Mouse (Mus musculus) neural tube, embryonic 15.5 days (tissue): ENCODE measurements around the gene Teddm1a. TPM values are rescaled to one million over a fixed set of nuclear protein-coding genes. Genes with fewer than 3 reads are reported as not detected.

ENCODE experiments used
- ATAC-seq: fragments of 200-750 bp; cut with Nextera tagmentation; 2 replicates; pipeline ENCODE4 v1.8.0; 2017; ENCODE audit warnings: mild to moderate bottlenecking, moderate TSS enrichment, moderate library complexity; ENCODE audit not compliant: low FRiP score
- H3K27ac ChIP-seq: fragments of 300-500 bp; sonication (generic); replicated peaks from 2 replicates; pipeline ENCODE4 v1.5.1; 2015; ENCODE audit warnings: mild to moderate bottlenecking, inconsistent platforms
- H3K27me3 ChIP-seq: fragments of 300-500 bp; sonication (generic); replicated peaks from 2 replicates; pipeline ENCODE4 v1.6.1; 2015; ENCODE audit warnings: inconsistent platforms
- H3K36me3 ChIP-seq: fragments of 300-500 bp; sonication (generic); 2 replicates; pipeline ENCODE4 v1.6.1; 2015; ENCODE audit warnings: inconsistent platforms
- H3K4me1 ChIP-seq: fragments of 300-500 bp; sonication (generic); 2 replicates; pipeline ENCODE4 v1.6.1; 2015; ENCODE audit warnings: inconsistent platforms
- H3K4me2 ChIP-seq: fragments of 300-500 bp; sonication (generic); 2 replicates; pipeline ENCODE4 v1.6.1; 2015; ENCODE audit warnings: inconsistent platforms, mild to moderate bottlenecking, moderate library complexity
- H3K4me3 ChIP-seq: fragments of 300-500 bp; sonication (generic); replicated peaks from 2 replicates; pipeline ENCODE4 v1.5.1; 2015; ENCODE audit warnings: mild to moderate bottlenecking, inconsistent platforms
- H3K9ac ChIP-seq: fragments of 300-500 bp; sonication (generic); replicated peaks from 2 replicates; pipeline ENCODE4 v1.6.1; 2015; ENCODE audit warnings: mild to moderate bottlenecking, inconsistent platforms
- H3K9me3 ChIP-seq: fragments of 300-500 bp; sonication (generic); replicated peaks from 2 replicates; pipeline ENCODE4 v1.6.1; 2016; ENCODE audit warnings: inconsistent platforms
- WGBS: fragments of 180-500 bp; shearing (Covaris S2); methylation state at CpG from one replicate; pipeline ENCODE4 v1.1.7; 2015; ENCODE audit warnings: mixed read lengths; 5-methylcytosine and 5-hydroxymethylcytosine counted together
- microRNA-seq: library from miRNA; unstranded; fragments of <30 nt; microRNA quantifications from one replicate; pipeline ENCODE4, GENCODE M21; 2017
- polyA plus RNA-seq: library from polyadenylated mRNA; unstranded; fragments of >200 nt; fragmentation: Nextera tagmentation; extraction: Ambion mirVana; gene quantifications from 2 replicates; pipeline ENCODE4 v1.2.1, GENCODE M21; 2015

Teddm1a gene
- polyA plus RNA-seq, 1 experiment from 2014 or later, result not detected

- ATAC-seq, result no peak
- 70% methylated on average over 1 of the region's 1 CpGs for WGBS
These were observed 42.2 kb downstream of the Teddm1a start for GRCm38 (mm10) chr1:153933772-153934171.

DNA sequence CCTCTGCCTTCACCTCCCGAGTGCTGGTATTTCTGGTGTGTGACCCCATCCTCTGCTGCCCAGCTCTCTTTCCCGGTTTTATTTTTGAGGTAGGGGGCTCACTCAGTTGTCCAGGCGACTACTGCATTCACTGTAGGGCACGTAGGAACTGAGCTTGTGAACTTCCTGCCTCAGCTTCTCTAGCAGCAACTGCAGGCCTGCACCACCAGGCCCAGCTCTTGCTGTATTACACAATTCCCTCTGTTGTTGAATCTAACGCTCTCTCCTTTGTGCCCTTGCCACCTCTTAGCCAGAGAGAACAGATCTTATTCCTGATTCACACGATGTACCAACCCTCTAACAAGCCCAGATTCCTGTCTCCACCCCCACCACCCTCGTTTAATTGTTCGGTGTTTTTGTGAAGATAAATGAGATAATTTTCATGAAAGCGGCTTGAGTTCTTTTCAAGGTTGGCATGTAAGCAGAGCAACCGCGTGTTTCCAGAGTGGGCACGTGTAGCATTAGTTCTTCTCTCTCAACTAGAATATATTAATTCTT lies 44.4 kb downstream of the Teddm1a start:
- no peak overlapping the region for H3K4me2 ChIP-seq
- WGBS, result 78% methylated on average over 12 of the region's 12 CpGs
- no peaks in the 10 kb centered on the region for H3K9me3 ChIP-seq
- ATAC-seq, result no peak
- no peak overlapping the region for H3K4me3 ChIP-seq
- H3K36me3 ChIP-seq, result no peaks in the 10 kb centered on the region
- no peak overlapping the region for H3K27ac ChIP-seq
- no peaks in the 10 kb centered on the region for H3K4me1 ChIP-seq
- H3K27me3 ChIP-seq, result no peaks in the 10 kb centered on the region
- H3K9ac ChIP-seq, result no peak overlapping the region

More at GRCm38 (mm10) chr1:153933772-153934171, 42.2 kb downstream of the Teddm1a start:
- Histone ChIP-seq H3K4me1 (no peaks in the 10 kb centered on the region), H3K9me3 (no peaks in the 10 kb centered on the region), H3K36me3 (no peaks in the 10 kb centered on the region), H3K4me2 (no peak overlapping the region), H3K27me3 (no peaks in the 10 kb centered on the region), H3K4me3 (no peak overlapping the region), H3K27ac (no peak overlapping the region), H3K9ac (no peak overlapping the region)

DNA sequence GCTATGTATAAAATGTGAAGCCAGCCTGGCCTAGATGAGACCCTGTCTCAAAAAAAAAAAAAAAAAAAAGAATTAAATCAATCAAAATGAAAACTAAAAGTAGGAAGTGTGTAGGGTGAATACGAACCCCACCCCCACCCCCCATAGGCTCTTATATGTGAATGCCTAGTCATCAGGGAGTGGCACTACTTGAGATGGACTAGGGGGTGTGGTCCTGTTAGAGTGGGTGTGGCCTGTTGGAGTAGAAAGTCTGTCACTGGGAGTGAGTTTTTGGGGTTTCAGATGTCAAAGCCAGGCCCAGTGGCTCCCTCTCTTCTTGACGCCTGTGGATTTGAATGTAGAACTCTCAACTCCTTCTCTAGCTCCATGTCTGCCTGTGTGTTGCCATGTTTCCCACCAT lies 45.5 kb downstream of the Teddm1a start:
- Histone ChIP-seq H3K9ac (no peak overlapping the region), H3K36me3 (no peaks in the 10 kb centered on the region), H3K4me2 (no peak overlapping the region), H3K4me3 (no peak overlapping the region), H3K27ac (no peak overlapping the region), H3K4me1 (no peaks in the 10 kb centered on the region), H3K27me3 (no peaks in the 10 kb centered on the region), H3K9me3 (no peaks in the 10 kb centered on the region)
- no peak for ATAC-seq
- 98% methylated on average over 2 of the region's 2 CpGs for WGBS

- no peaks in the 10 kb centered on the region for H3K9me3 ChIP-seq
- no peak overlapping the region for H3K27ac ChIP-seq
- 96% methylated on average over 2 of the region's 2 CpGs for WGBS
- H3K4me2 ChIP-seq, result no peak overlapping the region
- H3K27me3 ChIP-seq, result no peaks in the 10 kb centered on the region
- H3K4me1 ChIP-seq, result no peaks in the 10 kb centered on the region
- ATAC-seq, result no peak
- H3K9ac ChIP-seq, result no peak overlapping the region
- no peak overlapping the region for H3K4me3 ChIP-seq
- no peaks in the 10 kb centered on the region for H3K36me3 ChIP-seq
These were observed 49.4 kb downstream of the Teddm1a start for GRCm38 (mm10) chr1:153940986-153941385.

Small RNA genes within 50 kb of the gene (microRNA-seq; reads per million reads assigned to microRNA genes)
- gene Mir8114, result 10.9 reads per million, percentile 26 among the genes with 10 or more reads in this experiment

Other genes with a start within 250 kb of the Teddm1a start
- gene Rgs8, start 238.7 kb upstream of the Teddm1a start, polyA plus RNA-seq, result 11.2 and 13.4 TPM in 2 replicates
- gene Rgs16, start 151.4 kb upstream of the Teddm1a start, polyA plus RNA-seq, result 11.3 and 14.3 TPM in 2 replicates
- 31.4 and 32.0 TPM in 2 replicates for gene Rnasel, start 142.3 kb upstream of the Teddm1a start, polyA plus RNA-seq
- gene Rgsl1, start 47.6 kb upstream of the Teddm1a start, polyA plus RNA-seq, result 0.14 and 0.18 TPM in 2 replicates
- 0.33 and 0.44 TPM in 2 replicates for gene Teddm1b, start 17.4 kb upstream of the Teddm1a start, polyA plus RNA-seq
- gene Glul, start 8.2 kb downstream of the Teddm1a start, polyA plus RNA-seq, result 215 and 233 TPM in 2 replicates
- gene Teddm2, start 8.5 kb downstream of the Teddm1a start, polyA plus RNA-seq, result 1.5 and 1.6 TPM in 2 replicates